Mouse (Mus musculus): ENCODE data around the gene Sesn2. TPM values are rescaled to one million over a fixed set of nuclear protein-coding genes. Genes with fewer than 3 reads are reported as not detected.
A peak's percentile ranks its signal among the peaks of the same experiment; 100 is the strongest.

Gene Sesn2
- total RNA-seq, 2 experiments from 2014 or later, result 2.1 to 2.7 TPM

GRCm38 (mm10) chr4:132515369-132516155, 5.3 kb upstream of the Sesn2 start:
- peak; percentile 77 to 92 for DNase-seq
- intact Hi-C loops (cut with DNase I), result loop anchor here (10.0 kb wide), 1 partner anchor 221 kb away; no protein-coding TSS in a partner anchor

- intact Hi-C loops (cut with DNase I), result loop anchor here (5.0 to 10.0 kb wide), 2 partner anchors 92 to 220 kb away; partner anchors contain the start of gene Phactr4
- DNase-seq, result peak; percentile 79 to 88
These were observed 4.3 kb upstream of the Sesn2 start for GRCm38 (mm10) chr4:132514555-132515135.

- no peak for DNase-seq
- intact Hi-C loops (cut with DNase I), result loop anchor here (2.0 to 10.0 kb wide), 3 partner anchors 47 to 219 kb away; partner anchors contain the start of gene Phactr4
These were observed 3.3 kb upstream of the Sesn2 start for GRCm38 (mm10) chr4:132513395-132514273.

GRCm38 (mm10) chr4:132512080-132512479, 1.8 kb upstream of the Sesn2 start:
- no peak for DNase-seq
- intact Hi-C loops (cut with DNase I), result loop anchor here (2.0 to 10.0 kb wide), 3 partner anchors 45 to 217 kb away; partner anchors contain the start of gene Phactr4

GRCm38 (mm10) chr4:132509621-132510296, 542 bp downstream of the Sesn2 start:
- intact Hi-C loops (cut with DNase I), result loop anchor here (5.0 to 10.0 kb wide), 2 partner anchors 87 to 215 kb away; partner anchors contain the start of gene Phactr4

GRCm38 (mm10) chr4:132507210-132507609, 3.1 kb downstream of the Sesn2 start:
- intact Hi-C loops (cut with DNase I), result no loop called here
- no peak for DNase-seq

More at GRCm38 (mm10) chr4:132509621-132510296, 542 bp downstream of the Sesn2 start:
- DNase-seq, result peak; percentile 55 to 64

GRCm38 (mm10) chr4:132506250-132506649, 4.1 kb downstream of the Sesn2 start:
- DNase-seq, result no peak
- intact Hi-C loops (cut with DNase I), result no loop called here

GRCm38 (mm10) chr4:132505800-132506199, 4.5 kb downstream of the Sesn2 start:
- no peak for DNase-seq
- intact Hi-C loops (cut with DNase I), result no loop called here

GRCm38 (mm10) chr4:132505034-132505738, 5.1 kb downstream of the Sesn2 start:
- no peak for DNase-seq
- intact Hi-C loops (cut with DNase I), result no loop called here

- DNase-seq, result no peak
- intact Hi-C loops (cut with DNase I), result no loop called here
These were observed 7.0 kb downstream of the Sesn2 start for GRCm38 (mm10) chr4:132503344-132503743.

- no peak for DNase-seq
- intact Hi-C loops (cut with DNase I), result no loop called here
These were observed 8.7 kb downstream of the Sesn2 start for GRCm38 (mm10) chr4:132501639-132502038.

- intact Hi-C loops (cut with DNase I), result no loop called here
- no peak for DNase-seq
These were observed 15.9 kb downstream of the Sesn2 start for GRCm38 (mm10) chr4:132494271-132494918.

GRCm38 (mm10) chr4:132492178-132493060, 17.9 kb downstream of the Sesn2 start:
- peak in 1 of 2 experiments; percentile 21 for DNase-seq
- intact Hi-C loops (cut with DNase I), result no loop called here

- intact Hi-C loops (cut with DNase I), result no loop called here
- DNase-seq, result no peak
These were observed 18.6 kb downstream of the Sesn2 start for GRCm38 (mm10) chr4:132491748-132492147.

GRCm38 (mm10) chr4:132491057-132491456, 19.2 kb downstream of the Sesn2 start:
- intact Hi-C loops (cut with DNase I), result no loop called here
- DNase-seq, result no peak

GRCm38 (mm10) chr4:132490273-132491010, 19.9 kb downstream of the Sesn2 start:
- DNase-seq, result no peak
- intact Hi-C loops (cut with DNase I), result no loop called here

GRCm38 (mm10) chr4:132488976-132489375, 21.3 kb downstream of the Sesn2 start:
- DNase-seq, result no peak
- intact Hi-C loops (cut with DNase I), result no loop called here

Measured in gastrocnemius, postnatal 36 days (tissue).